ENCODE assay signal across 11 mouse cellular contexts in genomic region chr16:46046906-46047305, GRCm38 (mm10).
"Had no signal": no experiment of that assay in that cellular context is flagged by ENCODE, and none has a peak within 500 bp of the region (broad histone marks: within the 10 kb centered on the region; RNA-seq: fewer than 3 reads in every experiment).

No protein-coding gene starts in this region.

- DNase-seq: retina, postnatal 1 day; right cerebral cortex, adult 18-20 months; right cerebral cortex, postnatal 14 days; right cerebral cortex, postnatal 4 days; spleen, adult 18-20 months; thymus, adult 18-20 months; thymus, adult 2 months; thymus, postnatal 14 days; thymus, postnatal 25 days; thymus, postnatal 36 days; thymus, postnatal 4 days had no signal
